Mouse (Mus musculus): ENCODE measurements at regions not wholly inside any gene's neighbourhood (a gene's known extent, or its start where the extent isn't known, plus 50 kb on each side); places are given as distances from the start of the nearest gene placed in this dataset.

- no peak for DNase-seq (ENCODE audit: extremely low spot score in 1 of 2, low spot score in 2 of 2)
- intact Hi-C loops (cut with DNase I) = no loop called here
Observed at GRCm38 (mm10) chr10:60948983-60949677, 117.7 kb upstream of the Unc5b start.

GRCm38 (mm10) chr10:60943074-60943473 lies 111.7 kb upstream of the Unc5b start:
- intact Hi-C loops (cut with DNase I) = no loop called here
- DNase-seq (ENCODE audit: extremely low spot score in 1 of 2, low spot score in 2 of 2) = no peak

DNA sequence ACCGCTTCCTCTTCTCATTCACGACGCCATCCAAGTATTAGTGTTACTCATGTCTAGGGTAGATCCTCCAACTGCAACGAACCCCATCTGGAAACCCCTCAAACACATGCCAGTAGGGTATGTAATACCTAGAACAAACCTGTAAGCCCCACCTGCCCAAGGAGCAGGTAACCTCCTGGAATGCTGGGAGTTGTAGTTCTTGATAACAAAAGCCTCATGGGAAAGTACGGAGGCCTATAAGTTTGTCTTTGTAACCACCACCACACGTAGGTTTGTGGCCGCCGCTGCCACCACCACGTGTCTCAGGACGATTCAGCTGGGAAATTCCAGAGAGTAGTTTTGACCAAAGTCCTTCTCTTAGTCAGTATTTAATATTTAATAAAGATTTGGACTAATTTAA lies 107.4 kb upstream of the Unc5b start:
- DNase-seq (ENCODE audit: extremely low spot score in 1 of 2, low spot score in 2 of 2) = no peak
- intact Hi-C loops (cut with DNase I) = no loop called here

DNA sequence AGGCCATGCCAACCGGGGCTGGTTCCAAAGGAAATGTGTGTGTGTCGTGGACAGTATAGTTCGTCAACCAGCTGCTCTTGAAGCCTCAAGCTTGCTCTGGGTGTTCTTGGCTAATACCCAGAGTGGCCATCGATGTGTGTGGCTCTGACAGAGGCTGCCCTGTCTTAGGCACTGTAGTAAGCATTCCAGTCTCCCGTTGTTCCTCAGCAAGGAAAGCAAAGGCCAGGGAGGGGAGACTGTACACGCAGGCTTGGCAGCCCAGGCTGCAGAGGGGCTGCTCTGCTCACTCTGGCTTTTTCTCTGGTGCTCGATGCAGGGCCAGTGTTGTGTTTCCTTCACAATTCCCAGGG lies 106.1 kb upstream of the Unc5b start:
- DNase-seq (ENCODE audit: extremely low spot score in 1 of 2, low spot score in 2 of 2) = no peak
- intact Hi-C loops (cut with DNase I) = no loop called here

GRCm38 (mm10) chr10:60936659-60937516 lies 105.5 kb upstream of the Unc5b start:
- intact Hi-C loops (cut with DNase I) = no loop called here
- no peak for DNase-seq (ENCODE audit: extremely low spot score in 1 of 2, low spot score in 2 of 2)

GRCm38 (mm10) chr10:60934297-60935286 lies 103.2 kb upstream of the Unc5b start:
- peak in 1 of 2 experiments; percentile 72 for DNase-seq (ENCODE audit: extremely low spot score in 1 of 2, low spot score in 2 of 2)
- intact Hi-C loops (cut with DNase I) = no loop called here

GRCm38 (mm10) chr10:60933891-60934290 lies 102.5 kb upstream of the Unc5b start:
- DNase-seq (ENCODE audit: extremely low spot score in 1 of 2, low spot score in 2 of 2) = no peak
- intact Hi-C loops (cut with DNase I) = no loop called here

DNA sequence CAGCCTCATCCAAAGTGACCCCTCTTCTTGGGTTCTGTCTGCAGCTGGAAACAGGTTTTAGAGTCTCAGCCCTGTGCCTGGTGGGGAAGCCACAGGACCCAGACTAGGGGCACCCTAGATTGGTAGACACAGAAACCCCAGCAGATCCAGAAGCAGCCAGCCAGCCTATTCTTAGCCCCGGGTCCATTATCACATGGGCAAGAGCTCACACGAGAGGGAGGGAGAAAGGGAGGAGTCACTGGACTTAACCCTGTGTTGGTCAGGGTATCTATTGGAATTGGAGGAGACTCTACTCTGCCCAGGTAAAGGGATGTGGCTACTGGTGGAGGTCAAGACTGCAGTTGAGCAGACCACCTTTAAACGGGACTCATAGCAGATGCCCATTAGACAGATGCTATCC lies 101.5 kb upstream of the Unc5b start:
- intact Hi-C loops (cut with DNase I) = no loop called here
- DNase-seq (ENCODE audit: extremely low spot score in 1 of 2, low spot score in 2 of 2) = no peak

DNA sequence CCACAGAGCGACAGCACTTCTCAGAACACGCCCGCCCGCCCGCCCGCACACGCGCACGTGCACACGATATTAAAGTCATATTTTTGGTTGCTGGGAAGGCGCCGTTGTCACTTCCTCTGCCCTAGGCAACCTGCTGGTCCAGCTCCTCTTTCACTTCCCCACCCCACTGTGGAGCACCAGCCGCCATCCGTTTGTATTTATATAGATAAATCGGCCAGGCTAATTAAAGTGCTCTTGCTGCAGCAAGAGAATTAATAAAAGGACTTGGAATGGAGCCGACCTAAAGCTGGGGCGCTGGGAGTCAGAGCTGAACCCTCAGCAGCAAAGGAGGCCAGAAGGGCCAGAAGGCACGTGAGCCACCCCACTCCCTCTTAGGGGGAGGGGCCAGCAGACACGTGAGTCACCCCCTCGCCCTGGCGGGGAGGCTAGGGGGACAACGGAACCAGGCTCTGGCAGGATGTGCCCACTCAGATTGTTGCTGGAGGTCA lies 100.6 kb upstream of the Unc5b start:
- intact Hi-C loops (cut with DNase I) = no loop called here
- DNase-seq (ENCODE audit: extremely low spot score in 1 of 2, low spot score in 2 of 2) = peak in 1 of 2 experiments; percentile 39

- intact Hi-C loops (cut with DNase I) = no loop called here
- peak in 1 of 2 experiments; percentile 45 for DNase-seq (ENCODE audit: extremely low spot score in 1 of 2, low spot score in 2 of 2)
Observed at GRCm38 (mm10) chr10:60928646-60929045, 97.3 kb upstream of the Unc5b start.

- peak in 1 of 2 experiments; percentile 16 for DNase-seq (ENCODE audit: extremely low spot score in 1 of 2, low spot score in 2 of 2)
- intact Hi-C loops (cut with DNase I) = no loop called here
Observed at GRCm38 (mm10) chr10:60928164-60928563, 96.8 kb upstream of the Unc5b start.

DNA sequence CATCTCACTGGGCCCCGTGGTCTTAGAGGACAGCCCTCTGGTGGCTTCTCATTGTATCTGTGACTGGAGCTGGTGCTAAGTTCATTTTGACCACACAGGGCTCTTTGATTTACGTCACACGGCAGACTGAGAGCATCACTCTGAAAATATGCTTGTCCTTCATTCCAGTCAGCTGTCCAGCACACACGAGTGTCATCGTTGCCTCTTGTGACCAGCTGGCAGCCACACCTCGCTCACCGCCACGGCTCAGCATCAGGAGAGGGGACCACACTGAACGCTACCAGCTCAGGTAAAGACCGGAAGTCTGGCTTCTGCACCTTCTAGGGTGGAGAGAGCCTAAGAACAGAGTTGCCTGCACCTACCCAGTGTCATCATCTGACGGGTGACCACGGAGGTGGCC lies 95.3 kb upstream of the Unc5b start:
- intact Hi-C loops (cut with DNase I) = no loop called here

DNA sequence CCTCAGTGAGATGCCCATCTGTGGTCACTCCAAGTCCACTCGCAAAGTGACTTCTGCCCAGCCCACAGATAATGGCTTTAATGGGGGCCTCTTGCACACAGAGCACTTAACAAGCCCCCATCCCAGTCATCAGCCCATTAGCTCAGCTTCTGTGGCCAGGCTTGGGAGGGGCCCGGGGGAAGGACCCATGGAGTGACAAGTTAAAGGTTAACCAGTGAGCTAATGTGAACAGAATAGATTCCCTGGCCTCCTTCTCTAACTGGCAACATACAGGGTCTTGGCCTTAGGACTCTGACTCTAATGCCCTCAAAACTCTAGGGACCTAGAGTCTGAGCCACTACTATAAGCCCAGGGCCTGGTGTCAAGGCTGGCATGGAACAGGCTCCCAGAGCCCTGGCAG lies 94.3 kb upstream of the Unc5b start:
- intact Hi-C loops (cut with DNase I) = no loop called here
- no peak for DNase-seq (ENCODE audit: extremely low spot score in 1 of 2, low spot score in 2 of 2)

More for the DNA sequence above, 95.3 kb upstream of the Unc5b start:
- DNase-seq (ENCODE audit: extremely low spot score in 1 of 2, low spot score in 2 of 2) = no peak

DNA sequence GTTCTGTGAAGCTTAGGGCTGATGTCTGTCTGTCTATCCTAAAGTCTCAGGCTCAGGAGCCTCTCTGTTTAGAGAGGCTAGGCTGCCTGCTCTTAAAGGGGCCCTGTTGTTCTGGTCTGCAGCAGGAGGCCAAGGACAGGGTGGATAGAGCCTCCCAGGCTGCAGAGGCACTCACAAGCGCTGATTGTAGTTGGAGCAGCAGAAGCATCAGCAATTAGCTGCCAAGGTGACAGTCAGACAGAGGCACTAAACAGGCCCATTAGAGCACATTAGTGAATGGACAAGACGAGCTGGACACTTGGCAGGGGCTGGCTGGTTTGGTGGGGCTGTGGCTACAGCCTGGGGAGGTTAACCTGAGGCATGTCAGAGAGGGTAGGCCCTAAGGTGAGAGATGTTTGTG lies 93.8 kb upstream of the Unc5b start:
- intact Hi-C loops (cut with DNase I) = no loop called here
- DNase-seq (ENCODE audit: extremely low spot score in 1 of 2, low spot score in 2 of 2) = no peak

GRCm38 (mm10) chr10:60923806-60924205 lies 92.4 kb upstream of the Unc5b start:
- DNase-seq (ENCODE audit: extremely low spot score in 1 of 2, low spot score in 2 of 2) = peak in 1 of 2 experiments; percentile 12
- intact Hi-C loops (cut with DNase I) = no loop called here

DNA sequence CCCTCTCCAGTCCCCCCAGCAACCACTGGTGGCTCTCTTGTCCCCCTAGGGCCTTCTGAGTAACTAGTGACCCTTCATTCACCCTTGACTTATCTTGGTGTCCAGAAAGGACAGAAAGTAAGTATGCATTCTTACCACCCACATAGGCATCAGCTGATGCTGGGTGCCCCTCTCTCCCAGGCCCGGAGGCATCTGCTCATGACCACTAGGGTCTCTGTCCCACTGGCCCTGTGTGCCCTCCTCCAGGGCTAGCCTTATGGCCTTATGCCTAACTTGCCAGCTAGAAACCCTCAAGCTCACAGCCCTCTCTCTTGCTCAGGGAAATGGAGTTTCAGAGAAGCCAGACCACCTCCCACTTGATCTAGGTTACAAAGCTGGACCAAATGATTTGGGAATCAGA lies 89.2 kb upstream of the Unc5b start:
- intact Hi-C loops (cut with DNase I) = no loop called here
- DNase-seq (ENCODE audit: extremely low spot score in 1 of 2, low spot score in 2 of 2) = no peak

- no peak for DNase-seq (ENCODE audit: extremely low spot score in 1 of 2, low spot score in 2 of 2)
- intact Hi-C loops (cut with DNase I) = no loop called here
Observed at GRCm38 (mm10) chr10:60918020-60918419, 86.6 kb upstream of the Unc5b start.

DNA sequence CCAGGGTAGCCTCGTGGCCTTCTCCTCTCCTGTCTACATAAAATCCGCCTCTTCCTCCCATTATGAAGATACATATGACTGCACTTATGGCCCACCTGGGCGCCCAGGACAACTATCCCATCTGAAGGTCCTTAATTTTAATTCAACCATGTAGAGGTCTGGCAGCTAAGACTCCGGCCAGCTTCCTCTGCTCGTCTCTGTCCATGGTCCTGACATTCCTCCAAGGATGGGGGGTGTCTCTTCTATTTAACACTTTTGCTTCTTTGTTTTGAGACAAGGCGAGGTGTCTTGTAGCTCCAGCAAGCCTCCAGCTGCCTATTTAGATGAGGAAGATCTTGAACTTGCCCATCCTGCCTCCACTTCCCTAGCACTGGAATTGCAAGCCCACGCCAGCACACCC lies 83.0 kb upstream of the Unc5b start:
- no peak for DNase-seq (ENCODE audit: extremely low spot score in 1 of 2, low spot score in 2 of 2)
- intact Hi-C loops (cut with DNase I) = no loop called here

- intact Hi-C loops (cut with DNase I) = no loop called here
- DNase-seq (ENCODE audit: extremely low spot score in 1 of 2, low spot score in 2 of 2) = no peak
Observed at GRCm38 (mm10) chr10:60913456-60913900, 82.1 kb upstream of the Unc5b start.
